In the genomic region with DNA sequence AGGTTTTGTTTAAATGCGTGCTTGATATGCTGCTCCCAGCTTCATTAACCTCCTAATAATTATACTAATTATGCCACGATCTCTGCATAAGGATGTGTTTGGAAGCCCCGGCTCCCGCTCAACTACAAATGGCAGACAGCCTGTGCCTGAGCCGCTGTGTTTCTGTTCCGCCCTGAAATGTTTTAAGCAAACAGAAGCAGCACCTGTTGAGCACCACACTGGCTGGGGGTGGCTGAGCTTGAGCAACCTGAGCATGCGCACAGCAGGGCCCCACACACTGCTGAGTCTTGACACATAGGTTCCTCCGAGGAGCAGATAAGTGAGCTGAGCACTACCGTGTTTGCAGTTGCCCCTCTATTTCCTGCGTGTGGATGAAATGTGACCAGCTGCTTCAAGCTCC, we compare ENCODE assay signal across 11 mouse cellular contexts.
DNase-seq lines count a peak whose midpoint lies in the region; ATAC-seq and TF ChIP-seq lines count a peak whose summit lies in the region.
"Had no signal": no experiment of that assay in that cellular context is flagged by ENCODE, and none has a peak within 500 bp of the region (broad histone marks: within the 10 kb centered on the region; RNA-seq: fewer than 3 reads in every experiment).

No protein-coding gene starts in this region.

- peak; percentile 21 for DNase-seq in layer of hippocampus, adult 11-12 months (ENCODE audit: low spot score)
- no peak for DNase-seq in layer of hippocampus, adult 9-10 months (ENCODE audit: low spot score)
- peak; percentile 13 to 16 for DNase-seq in layer of hippocampus, adult 2 months (ENCODE audit: low spot score in 2 of 2)
- peak; percentile 10 to 29 for DNase-seq in right cerebral cortex, postnatal 36 days (ENCODE audit: low spot score in 2 of 2)
- DNase-seq: cerebellum, adult 2 months; kidney, postnatal 25 days; lung, postnatal 36 days had no signal

- no peak for ATAC-seq in activated CD4-positive, CD25-positive, alpha-beta regulatory T cell, adult 4 months
- no peak for ATAC-seq in cerebellum, adult (ENCODE audit: insufficient number of reproducible peaks, low FRiP score, low TSS enrichment)
- ATAC-seq in kidney, embryonic 16.5 days (ENCODE audit: low FRiP score, low TSS enrichment): no peak

- H3K4me1 ChIP-seq in cortical plate, adult 2 months (ENCODE audit: control insufficient read depth, insufficient read depth, low read length): peaks cover 3% of the 10 kb centered on the region; the same call in 1 of the 2 replicates
- H3K4me1 ChIP-seq in kidney, embryonic 16.5 days (ENCODE audit: insufficient read depth, low read length): no peaks in the 10 kb centered on the region

- no peaks in the 10 kb centered on the region for H3K36me3 ChIP-seq in kidney, embryonic 16.5 days (ENCODE audit: insufficient read depth, low read length)

- H3K27me3 ChIP-seq in kidney, embryonic 16.5 days (ENCODE audit: insufficient read depth, low read length): no peaks in the 10 kb centered on the region

- H3K9ac ChIP-seq in kidney, embryonic 16.5 days (replicated peaks; ENCODE audit: low read length): no peak overlapping the region

- H3K4me2 ChIP-seq in kidney, embryonic 16.5 days (replicated peaks; ENCODE audit: low read depth, low read length): no peak overlapping the region

- peak overlapping the region; percentile 8; the same call in 1 of the 2 replicates for H3K4me3 ChIP-seq in cortical plate, adult 2 months (ENCODE audit: insufficient read depth, low read length)
- H3K4me3 ChIP-seq in layer of hippocampus, adult 2 months: peak overlapping the region; percentile 22; the same call in 1 of the 2 replicates
- no peak overlapping the region for H3K4me3 ChIP-seq in kidney, embryonic 16.5 days (ENCODE audit: low read length)

- TF ChIP-seq POLR2A in cortical plate, adult 2 months (IDR thresholded peaks at IDR 0.05; ENCODE audit: extremely low read depth, insufficient read depth, low read length): no peak

- TF ChIP-seq CTCF in cortical plate, adult 2 months (IDR thresholded peaks at IDR 0.05; ENCODE audit: extremely low read depth, insufficient read depth, low read length): no peak
- TF ChIP-seq CTCF in layer of hippocampus, adult 2 months (conservative IDR thresholded peaks at IDR 0.05): no peak

- H3K27ac ChIP-seq in cortical plate, adult 2 months (ENCODE audit: insufficient read depth, low read length): no peak overlapping the region
- no peak overlapping the region for H3K27ac ChIP-seq in layer of hippocampus, adult 2 months
- no peak overlapping the region for H3K27ac ChIP-seq in kidney, embryonic 16.5 days (ENCODE audit: low read length)

- WGBS in kidney, embryonic 16.5 days: 50% methylated on average over 10 of the region's 10 CpGs

- H3K9me3 ChIP-seq in kidney, embryonic 16.5 days (ENCODE audit: low read length): no peaks in the 10 kb centered on the region
